Mouse (Mus musculus) MEL (cell line): ENCODE results near the gene Rhbdl2. TPM values are rescaled to one million over a fixed set of nuclear protein-coding genes. Genes with fewer than 3 reads are reported as not detected.

Source experiments
- DNase-seq: peaks from one replicate; pipeline ENCODE4 v3.0.0; 2011; ENCODE audit warnings: low read depth, low spot score
- H3K27ac ChIP-seq: 2 replicates; pipeline ENCODE4 v1.5.1; 2012; ENCODE audit warnings: low read depth, mild to moderate bottlenecking, control low read depth, low read length, moderate library complexity; ENCODE audit not compliant: control insufficient read depth
- H3K27me3 ChIP-seq, 2 experiments: fragments of 150-350 bp in 1 of 2; sonication (generic) in 1 of 2; 2 replicates each; pipeline ENCODE4 v1.6.1; 2012; ENCODE audit warnings: low read length in 2 of 2, mild to moderate bottlenecking in 2 of 2, improper control_type of control experiment in 1 of 2, moderate library complexity in 1 of 2; ENCODE audit not compliant: insufficient read depth in 2 of 2, control insufficient read depth in 1 of 2
- H3K36me3 ChIP-seq, 2 experiments: 2 replicates each; pipeline ENCODE4 v1.6.1; 2012 to 2014; ENCODE audit warnings: low read length in 2 of 2, improper control_type of control experiment in 1 of 2, inconsistent platforms in 1 of 2, mild to moderate bottlenecking in 1 of 2; ENCODE audit not compliant: insufficient read depth in 2 of 2, control insufficient read depth in 1 of 2
- H3K4me1 ChIP-seq, 2 experiments: fragments of 150-350 bp in 1 of 2; sonication (generic) in 1 of 2; 2 replicates each; pipeline ENCODE4 v1.6.1; 2012; ENCODE audit warnings: low read length in 2 of 2, improper control_type of control experiment in 1 of 2, mild to moderate bottlenecking in 1 of 2; ENCODE audit not compliant: insufficient read depth in 2 of 2, control insufficient read depth in 1 of 2
- H3K4me3 ChIP-seq, 2 experiments: fragments of 150-350 bp in 1 of 2; sonication (generic) in 1 of 2; 2 replicates each; pipeline ENCODE4 v1.5.1; 2012; ENCODE audit warnings: low read depth in 2 of 2, low read length in 2 of 2, mild to moderate bottlenecking in 2 of 2, moderate library complexity in 2 of 2, control low read depth in 1 of 2, improper control_type of control experiment in 1 of 2; ENCODE audit not compliant: control insufficient read depth in 1 of 2, insufficient read depth in 1 of 2
- H3K79me2 ChIP-seq: 2 replicates; pipeline ENCODE4 v1.6.1; 2012; ENCODE audit warnings: mild to moderate bottlenecking, low read length, moderate library complexity; ENCODE audit not compliant: control insufficient read depth, poor library complexity, insufficient read depth
- H3K9ac ChIP-seq: 2 replicates; pipeline ENCODE4 v1.6.1; 2012; ENCODE audit warnings: low read depth, mild to moderate bottlenecking, control low read depth, low read length, moderate library complexity; ENCODE audit not compliant: control insufficient read depth, poor library complexity, severe bottlenecking
- H3K9me3 ChIP-seq: fragments of 150-350 bp; sonication (generic); replicated peaks from 2 replicates; pipeline ENCODE4 v1.6.1; 2012; ENCODE audit warnings: mild to moderate bottlenecking, low read length, improper control_type of control experiment, moderate library complexity; ENCODE audit not compliant: insufficient read depth
- BHLHE40 ChIP-seq: IDR thresholded peaks from 2 replicates; pipeline ENCODE4 v1.6.1; 2012; ENCODE audit warnings: low read depth, mild to moderate bottlenecking, inconsistent platforms, low read length, improper control_type of control experiment, borderline replicate concordance
- CTCF ChIP-seq, 3 experiments: IDR thresholded peaks in 2 of 3; conservative IDR thresholded peaks in 1 of 3; 2 replicates each; pipeline ENCODE4 v1.5.1; 2011 to 2012; ENCODE audit warnings: low read length in 3 of 3, low read depth in 2 of 3, mild to moderate bottlenecking in 2 of 3, improper control_type of control experiment in 1 of 3, inconsistent platforms in 1 of 3, mixed read lengths in 1 of 3, moderate library complexity in 1 of 3; ENCODE audit not compliant: control insufficient read depth in 1 of 3, insufficient read depth in 1 of 3, poor library complexity in 1 of 3, severe bottlenecking in 1 of 3
- E2F4 ChIP-seq: IDR thresholded peaks from 2 replicates; pipeline ENCODE4 v1.6.1; 2011; ENCODE audit warnings: low read depth, low read length, improper control_type of control experiment, borderline replicate concordance
- EP300 ChIP-seq, 2 experiments: IDR thresholded peaks; 2 replicates each; pipeline ENCODE4 v1.6.1; 2011; ENCODE audit warnings: improper control_type of control experiment in 2 of 2, low read length in 2 of 2, low read depth in 1 of 2, mild to moderate bottlenecking in 1 of 2
- ETS1 ChIP-seq: IDR thresholded peaks from 2 replicates; pipeline ENCODE4 v1.6.1; 2012; ENCODE audit warnings: low read depth, mild to moderate bottlenecking, inconsistent platforms, low read length, improper control_type of control experiment, moderate library complexity
- GABPA ChIP-seq: IDR thresholded peaks from 2 replicates; pipeline ENCODE4 v1.6.1; 2012; ENCODE audit warnings: low read depth, mild to moderate bottlenecking, inconsistent platforms, low read length, improper control_type of control experiment, moderate library complexity
- HCFC1 ChIP-seq: IDR thresholded peaks from 2 replicates; pipeline ENCODE4 v1.6.1; 2012; ENCODE audit warnings: low read depth, mild to moderate bottlenecking, inconsistent platforms, low read length, improper control_type of control experiment, moderate library complexity
- MAFK ChIP-seq: IDR thresholded peaks from 2 replicates; pipeline ENCODE4 v1.6.1; 2011; ENCODE audit warnings: low read depth, mild to moderate bottlenecking, low read length, improper control_type of control experiment, borderline replicate concordance
- MAX ChIP-seq: IDR thresholded peaks from 2 replicates; pipeline ENCODE4 v1.6.1; 2011; ENCODE audit warnings: low read length, improper control_type of control experiment
- MYB ChIP-seq: IDR thresholded peaks from 2 replicates; pipeline ENCODE4 v1.6.1; 2011; ENCODE audit warnings: mild to moderate bottlenecking, low read depth, low read length, improper control_type of control experiment
- MYC ChIP-seq: IDR thresholded peaks from 2 replicates; pipeline ENCODE4 v1.6.1; 2011; ENCODE audit warnings: low read depth, mild to moderate bottlenecking, low read length, improper control_type of control experiment, moderate library complexity
- NRF1 ChIP-seq: IDR thresholded peaks from 2 replicates; pipeline ENCODE4 v1.6.1; 2014; ENCODE audit warnings: low read depth, mild to moderate bottlenecking, inconsistent platforms, low read length, improper control_type of control experiment, moderate library complexity; ENCODE audit not compliant: poor library complexity, insufficient read depth, severe bottlenecking
- POLR2AphosphoS5 ChIP-seq: IDR thresholded peaks from 2 replicates; pipeline ENCODE4 v1.6.1; 2012; ENCODE audit warnings: low read depth, borderline replicate concordance, mild to moderate bottlenecking, inconsistent platforms, low read length, moderate library complexity, mixed read lengths
- RCOR1 ChIP-seq: IDR thresholded peaks from 2 replicates; pipeline ENCODE4 v1.6.1; 2012; ENCODE audit warnings: low read depth, mild to moderate bottlenecking, inconsistent platforms, low read length, improper control_type of control experiment
- SIN3A ChIP-seq: IDR thresholded peaks from 2 replicates; pipeline ENCODE4 v1.6.1; 2012; ENCODE audit warnings: low read length, improper control_type of control experiment, inconsistent platforms
- SMC3 ChIP-seq: IDR thresholded peaks from 2 replicates; pipeline ENCODE4 v1.6.1; 2011; ENCODE audit warnings: low read depth, low read length, improper control_type of control experiment
- TAL1 ChIP-seq: IDR thresholded peaks from 2 replicates; pipeline ENCODE4 v1.6.1; 2012; ENCODE audit warnings: mild to moderate bottlenecking, inconsistent platforms, low read length, moderate library complexity, mixed read lengths
- TCF12 ChIP-seq: IDR thresholded peaks from 2 replicates; pipeline ENCODE4 v1.6.1; 2014; ENCODE audit warnings: low read depth, mild to moderate bottlenecking, inconsistent platforms, low read length, improper control_type of control experiment, moderate library complexity
- USF1 ChIP-seq: IDR thresholded peaks from 2 replicates; pipeline ENCODE4 v1.6.1; 2014; ENCODE audit warnings: low read depth, mild to moderate bottlenecking, inconsistent platforms, low read length, improper control_type of control experiment, moderate library complexity
- USF2 ChIP-seq, 2 experiments: IDR thresholded peaks; 2 replicates each; pipeline ENCODE4 v1.6.1; 2011 to 2012; ENCODE audit warnings: improper control_type of control experiment in 2 of 2, low read length in 2 of 2, borderline replicate concordance in 1 of 2, inconsistent platforms in 1 of 2, low read depth in 1 of 2, mild to moderate bottlenecking in 1 of 2; ENCODE audit not compliant: insufficient read depth in 1 of 2
- ZC3H11A ChIP-seq: IDR thresholded peaks from 2 replicates; pipeline ENCODE4 v1.6.1; 2012; ENCODE audit warnings: low read depth, mild to moderate bottlenecking, inconsistent platforms, low read length, improper control_type of control experiment
- polyA plus RNA-seq, 2 experiments: library from polyadenylated mRNA; stranded (reverse) in 1 of 2; unstranded in 1 of 2; fragments of >175 nt in 1 of 2; fragments of >200 nt in 1 of 2; gene quantifications; 2 replicates each; pipeline versions ENCODE4 v1.2.1 to v1.2.4; 2012; ENCODE audit warnings: low replicate concordance in 2 of 2, low read depth in 1 of 2; ENCODE audit not compliant: insufficient read length in 2 of 2, insufficient read depth in 1 of 2, missing spikeins in 1 of 2
- total RNA-seq: library from RNA; depleted of rRNA; stranded (reverse); fragments of 300-350 nt; gene quantifications from 2 replicates; pipeline ENCODE4 v1.2.3, GENCODE M21; 2012

Rhbdl2 gene
- total and polyA plus RNA-seq, 3 experiments, result not detected

GRCm38 (mm10) chr4:123750707-123751312 lies 36.9 kb upstream of the Rhbdl2 start (continued):
- TF ChIP-seq RCOR1, result peak; percentile 88
- TF ChIP-seq ZC3H11A, result no peak
- no peak for TF ChIP-seq USF1
- TF ChIP-seq SIN3A, result no peak; the same call in none of the 2 replicates
- no peak for TF ChIP-seq POLR2AphosphoS5
- TF ChIP-seq ETS1, result no peak; the same call in none of the 2 replicates
- TF ChIP-seq BHLHE40, result no peak
- 0 out of 2 replicates have a peak, but pooled peaks have one; percentile 25 for TF ChIP-seq TCF12
- TF ChIP-seq MAX, result no peak
- no peak for TF ChIP-seq SMC3
- no peak for TF ChIP-seq NRF1
- TF ChIP-seq MYC, result 0 out of 2 replicates have a peak, but pooled peaks have one; percentile 43

- Histone ChIP-seq H3K9me3 (no peaks in the 10 kb centered on the region), H3K27ac (no peak overlapping the region), H3K79me2 (no peaks in the 10 kb centered on the region), H3K4me3 (no peak overlapping the region), H3K27me3 (no peaks in the 10 kb centered on the region; a peak in 2 of 4 replicates), H3K4me1 (no peaks in the 10 kb centered on the region), H3K9ac (no peak overlapping the region), H3K36me3 (no peaks in the 10 kb centered on the region)
- no peak for DNase-seq
- TF ChIP-seq CTCF (IDR thresholded peaks at IDR 0.05 in 2 of 3, conservative IDR thresholded peaks at IDR 0.05 in 1 of 3; ENCODE audit: control insufficient read depth in 1 of 3, insufficient read depth in 1 of 3, low read depth in 2 of 3, low read length in 3 of 3, poor library complexity in 1 of 3, severe bottlenecking in 1 of 3) (peak in 2 of 3 experiments; percentile 15 to 27; a peak in 3 of 6 replicates), EP300 (IDR thresholded peaks at IDR 0.05; ENCODE audit: low read depth in 1 of 2, low read length in 2 of 2) (no peak), MYC (no peak), USF1 (no peak), POLR2AphosphoS5 (no peak)
Observed at GRCm38 (mm10) chr4:123758306-123758705, 29.4 kb upstream of the Rhbdl2 start.

- Histone ChIP-seq H3K4me3 (no peak overlapping the region), H3K4me1 (no peaks in the 10 kb centered on the region), H3K9ac (no peak overlapping the region), H3K36me3 (no peaks in the 10 kb centered on the region), H3K9me3 (no peaks in the 10 kb centered on the region), H3K79me2 (no peaks in the 10 kb centered on the region), H3K27ac (no peak overlapping the region), H3K27me3 (no peaks in the 10 kb centered on the region; a peak in 2 of 4 replicates)
- no peak for TF ChIP-seq TAL1
- TF ChIP-seq HCFC1, result no peak
- no peak for TF ChIP-seq GABPA
- no peak for TF ChIP-seq ZC3H11A
- no peak for TF ChIP-seq MAFK
- no peak for TF ChIP-seq USF2 (IDR thresholded peaks at IDR 0.05; ENCODE audit: borderline replicate concordance in 1 of 2, insufficient read depth in 1 of 2, low read depth in 1 of 2, low read length in 2 of 2)
- TF ChIP-seq E2F4, result no peak
- TF ChIP-seq MYB, result no peak
- no peak for DNase-seq
Observed at GRCm38 (mm10) chr4:123765071-123765470, 22.6 kb upstream of the Rhbdl2 start.
